Mouse (Mus musculus) limb, embryonic 11.5 days (tissue): ENCODE results near the gene Prss29. TPM values are rescaled to one million over a fixed set of nuclear protein-coding genes. Genes with fewer than 3 reads are reported as not detected.

Experiments used
- ATAC-seq: fragments of 200-750 bp; cut with Nextera tagmentation; 2 replicates; pipeline ENCODE4 v1.8.0; 2017; ENCODE audit warnings: low read depth; ENCODE audit not compliant: insufficient number of reproducible peaks, low FRiP score, low TSS enrichment
- DNase-seq: peaks from one replicate; pipeline ENCODE4 v3.0.0-alpha.2; 2015; ENCODE audit warnings: low spot score
- H3K27ac ChIP-seq: fragments of 300-500 bp; sonication (generic); replicated peaks from 2 replicates; pipeline ENCODE4 v1.5.1; 2014; ENCODE audit warnings: low read depth, mild to moderate bottlenecking, low read length
- H3K27me3 ChIP-seq: fragments of 300-500 bp; sonication (generic); 2 replicates; pipeline ENCODE4 v1.6.1; 2014; ENCODE audit warnings: mild to moderate bottlenecking, low read length, mixed read lengths; ENCODE audit not compliant: control insufficient read depth, insufficient read depth
- H3K36me3 ChIP-seq: fragments of 300-500 bp; sonication (generic); 2 replicates; pipeline ENCODE4 v1.6.1; 2014; ENCODE audit warnings: mild to moderate bottlenecking, low read length, moderate library complexity, mixed read lengths; ENCODE audit not compliant: control insufficient read depth, insufficient read depth
- H3K4me1 ChIP-seq: fragments of 300-500 bp; sonication (generic); 2 replicates; pipeline ENCODE4 v1.6.1; 2014; ENCODE audit warnings: low read length, mixed read lengths; ENCODE audit not compliant: control insufficient read depth, insufficient read depth
- H3K4me2 ChIP-seq: fragments of 300-500 bp; sonication (generic); 2 replicates; pipeline ENCODE4 v1.6.1; 2014; ENCODE audit warnings: low read depth, mild to moderate bottlenecking, moderate library complexity; ENCODE audit not compliant: severe bottlenecking
- H3K4me3 ChIP-seq: fragments of 300-500 bp; sonication (generic); 2 replicates; pipeline ENCODE4 v1.5.1; 2014; ENCODE audit warnings: low read depth, low read length
- H3K9ac ChIP-seq: fragments of 300-500 bp; sonication (generic); 2 replicates; pipeline ENCODE4 v1.6.1; 2014; ENCODE audit warnings: mild to moderate bottlenecking, low read length
- H3K9me3 ChIP-seq: fragments of 300-500 bp; sonication (generic); 2 replicates; pipeline ENCODE4 v1.6.1; 2016; ENCODE audit warnings: low read length; ENCODE audit not compliant: control insufficient read depth
- WGBS: fragments of 180-500 bp; shearing (Covaris S2); extraction: QIAGEN DNeasy Blood & Tissue Kit; methylation state at CpG from one replicate; pipeline ENCODE4 v1.1.7; 2014; 5-methylcytosine and 5-hydroxymethylcytosine counted together
- polyA plus RNA-seq: library from polyadenylated mRNA; unstranded; fragments of >200 nt; fragmentation: Nextera tagmentation; extraction: Ambion mirVana; gene quantifications from 2 replicates; pipeline ENCODE4 v1.2.1, GENCODE M21; 2014

Prss29 gene
- polyA plus RNA-seq, 1 experiment from 2014 or later, result not detected

GRCm38 (mm10) chr17:25322930-25323329 lies 4.5 kb downstream of the Prss29 start:
- no peak for DNase-seq
- Histone ChIP-seq H3K27me3 (no peaks in the 10 kb centered on the region), H3K4me3 (no peak overlapping the region), H3K36me3 (no peaks in the 10 kb centered on the region), H3K27ac (no peak overlapping the region), H3K4me2 (no peak overlapping the region), H3K9me3 (no peaks in the 10 kb centered on the region), H3K9ac (no peak overlapping the region), H3K4me1 (no peaks in the 10 kb centered on the region)
- no peak for ATAC-seq
- WGBS, result 16% methylated on average over 2 of the region's 2 CpGs

GRCm38 (mm10) chr17:25332321-25332720 lies 13.9 kb downstream of the Prss29 start:
- WGBS, result 71% methylated on average over 9 of the region's 9 CpGs
- Histone ChIP-seq H3K36me3 (no peaks in the 10 kb centered on the region), H3K9ac (no peak overlapping the region), H3K4me1 (no peaks in the 10 kb centered on the region), H3K4me3 (no peak overlapping the region), H3K27ac (no peak overlapping the region), H3K9me3 (no peaks in the 10 kb centered on the region), H3K4me2 (no peak overlapping the region), H3K27me3 (no peaks in the 10 kb centered on the region)
- ATAC-seq, result no peak
- no peak for DNase-seq

- H3K4me1 ChIP-seq, result no peaks in the 10 kb centered on the region
- H3K27ac ChIP-seq, result no peak overlapping the region
- no peaks in the 10 kb centered on the region for H3K27me3 ChIP-seq
- ATAC-seq (no peak), DNase-seq (peak; percentile 91)
- no peaks in the 10 kb centered on the region for H3K9me3 ChIP-seq
- H3K4me2 ChIP-seq, result no peak overlapping the region
- no peak overlapping the region for H3K9ac ChIP-seq
- no peak overlapping the region for H3K4me3 ChIP-seq
- H3K36me3 ChIP-seq, result no peaks in the 10 kb centered on the region
- 3% methylated on average over 8 of the region's 8 CpGs for WGBS
Measured at GRCm38 (mm10) chr17:25333943-25334342, 15.5 kb downstream of the Prss29 start.

- DNase-seq (no peak), ATAC-seq (no peak)
- H3K27me3 ChIP-seq, result no peaks in the 10 kb centered on the region
- H3K9ac ChIP-seq, result no peak overlapping the region
- no peaks in the 10 kb centered on the region for H3K36me3 ChIP-seq
- no peak overlapping the region for H3K27ac ChIP-seq
- H3K4me2 ChIP-seq, result no peak overlapping the region
- WGBS, result 70% methylated on average over 4 of the region's 4 CpGs
- H3K4me1 ChIP-seq, result no peaks in the 10 kb centered on the region
- H3K4me3 ChIP-seq, result no peak overlapping the region
- H3K9me3 ChIP-seq, result no peaks in the 10 kb centered on the region
Measured at GRCm38 (mm10) chr17:25338218-25338617, 19.8 kb downstream of the Prss29 start.

- no peaks in the 10 kb centered on the region for H3K36me3 ChIP-seq
- ATAC-seq (no peak), DNase-seq (no peak)
- WGBS, result 87% methylated on average over 6 of the region's 6 CpGs
- H3K27me3 ChIP-seq, result no peaks in the 10 kb centered on the region
- H3K9ac ChIP-seq, result no peak overlapping the region
- no peak overlapping the region for H3K4me2 ChIP-seq
- no peaks in the 10 kb centered on the region for H3K9me3 ChIP-seq
- H3K4me3 ChIP-seq, result no peak overlapping the region
- no peaks in the 10 kb centered on the region for H3K4me1 ChIP-seq
- no peak overlapping the region for H3K27ac ChIP-seq
Measured at GRCm38 (mm10) chr17:25340003-25340402, 21.5 kb downstream of the Prss29 start.

- no peaks in the 10 kb centered on the region for H3K9me3 ChIP-seq
- DNase-seq (no peak), ATAC-seq (no peak)
- no peak overlapping the region for H3K9ac ChIP-seq
- H3K27me3 ChIP-seq, result no peaks in the 10 kb centered on the region
- H3K27ac ChIP-seq, result no peak overlapping the region
- no peaks in the 10 kb centered on the region for H3K36me3 ChIP-seq
- WGBS, result 47% methylated on average over 3 of the region's 3 CpGs
- H3K4me3 ChIP-seq, result no peak overlapping the region
- H3K4me2 ChIP-seq, result no peak overlapping the region
- no peaks in the 10 kb centered on the region for H3K4me1 ChIP-seq
Measured at GRCm38 (mm10) chr17:25341490-25341889, 23.0 kb downstream of the Prss29 start.

GRCm38 (mm10) chr17:25345462-25345861 lies 27.0 kb downstream of the Prss29 start, which contains the start of gene Tpsab1:
Tpsab1 (minus strand) TSS chr17:25345562.
- Histone ChIP-seq H3K4me1 (no peaks in the 10 kb centered on the region), H3K9ac (no peak within 1 kb of the TSS), H3K27ac (no peak within 1 kb of the TSS), H3K27me3 (no peaks in the 10 kb centered on the region), H3K9me3 (no peaks in the 10 kb centered on the region), H3K36me3 (no peaks in the 10 kb centered on the region), H3K4me2 (no peak within 1 kb of the TSS), H3K4me3 (no peak within 1 kb of the TSS)
- ATAC-seq, result no peak
- 93% methylated on average over 4 of the region's 4 CpGs for WGBS
- DNase-seq, result no peak

GRCm38 (mm10) chr17:25361291-25361690 lies 42.8 kb downstream of the Prss29 start:
- ATAC-seq (no peak), DNase-seq (no peak)
- Histone ChIP-seq H3K4me2 (no peak overlapping the region), H3K27me3 (no peaks in the 10 kb centered on the region), H3K4me3 (no peak overlapping the region), H3K9me3 (no peaks in the 10 kb centered on the region), H3K27ac (no peak overlapping the region), H3K9ac (no peak overlapping the region), H3K36me3 (no peaks in the 10 kb centered on the region), H3K4me1 (no peaks in the 10 kb centered on the region)
- WGBS, result 66% methylated on average over 2 of the region's 2 CpGs

GRCm38 (mm10) chr17:25363726-25364125 lies 45.3 kb downstream of the Prss29 start:
- DNase-seq, result peak; percentile 69
- Histone ChIP-seq H3K27ac (no peak overlapping the region), H3K9ac (no peak overlapping the region), H3K27me3 (no peaks in the 10 kb centered on the region), H3K9me3 (no peaks in the 10 kb centered on the region), H3K36me3 (no peaks in the 10 kb centered on the region), H3K4me3 (no peak overlapping the region), H3K4me1 (no peaks in the 10 kb centered on the region), H3K4me2 (no peak overlapping the region)
- 3% methylated on average over 1 of the region's 1 CpGs for WGBS
- no peak for ATAC-seq
